8 mouse cellular contexts compared by ENCODE assay signal in genomic region chr14:45529411-45530363, GRCm38 (mm10). TPM values are rescaled to one million over a fixed set of nuclear protein-coding genes. Genes with fewer than 3 reads are reported as not detected.
DNase-seq lines count a peak whose midpoint lies in the region; ATAC-seq and TF ChIP-seq lines count a peak whose summit lies in the region.

TSS of gene Fermt2 (minus strand) at chr14:45530118.

- no peaks in the 10 kb centered on the region for H3K9me3 ChIP-seq in ES-E14 (ENCODE audit: control insufficient read depth, insufficient read depth, low read depth, low read length)
- H3K9me3 ChIP-seq in forebrain, embryonic 16.5 days (ENCODE audit: control insufficient read depth, low read length), result no peaks in the 10 kb centered on the region
- H3K9me3 ChIP-seq in liver, postnatal 0 days (ENCODE audit: low read length), result no peaks in the 10 kb centered on the region

- intact Hi-C loops in heart, postnatal 10 days (cut with DNase I), result loop anchor here (2.0 to 5.0 kb wide), 5 partner anchors 17 to 177 kb away; partner anchors contain the start of gene Styx

- H3K36me3 ChIP-seq in ES-E14 (ENCODE audit: control insufficient read depth, insufficient read depth, low read length, poor library complexity, severe bottlenecking), result no peaks in the 10 kb centered on the region
- no peaks in the 10 kb centered on the region for H3K36me3 ChIP-seq in forebrain, embryonic 16.5 days (ENCODE audit: control insufficient read depth, insufficient read depth)
- no peaks in the 10 kb centered on the region; the same call in 1 of the 2 replicates for H3K36me3 ChIP-seq in liver, postnatal 0 days (replicated peaks; ENCODE audit: insufficient read depth, low read length)

- H3K4me1 ChIP-seq in ES-E14 (ENCODE audit: control insufficient read depth in 2 of 2, insufficient read depth in 2 of 2, low read length in 2 of 2, poor library complexity in 1 of 2), result peaks cover 2 to 4% of the 10 kb centered on the region in 2 experiments; a peak in 2 of 4 replicates
- peaks cover 22% of the 10 kb centered on the region for H3K4me1 ChIP-seq in forebrain, embryonic 16.5 days (replicated peaks; ENCODE audit: control insufficient read depth, insufficient read depth, low read length)
- H3K4me1 ChIP-seq in liver, postnatal 0 days (ENCODE audit: insufficient read depth), result peaks cover 4% of the 10 kb centered on the region

- under 1% methylated on average over 54 of the region's 126 CpGs for WGBS in forebrain, embryonic 16.5 days
- 1% methylated on average over 111 of the region's 126 CpGs for whole genome bisulfite sequencing in large intestine, adult 2 months
- 1% methylated on average over 66 of the region's 126 CpGs for WGBS in liver, postnatal 0 days (ENCODE audit: insufficient replicate concordance)

- no peak for TF ChIP-seq CTCF in liver, postnatal 0 days (IDR thresholded peaks at IDR 0.05; ENCODE audit: low read depth)

- H3K9ac ChIP-seq in ES-E14 (ENCODE audit: insufficient read depth, low read depth, low read length, poor library complexity, severe bottlenecking), result peak within 1 kb of the TSS; percentile 96
- H3K9ac ChIP-seq in forebrain, embryonic 16.5 days (replicated peaks; ENCODE audit: low read depth, low read length), result peak within 1 kb of the TSS; percentile 71
- H3K9ac ChIP-seq in liver, postnatal 0 days (replicated peaks), result peak within 1 kb of the TSS; percentile 75

- H3K4me3 ChIP-seq in ES-E14 (ENCODE audit: insufficient read depth in 1 of 2, low read depth in 1 of 2, low read length in 2 of 2, poor library complexity in 1 of 2, severe bottlenecking in 1 of 2), result peak within 1 kb of the TSS; percentile 99
- H3K4me3 ChIP-seq in forebrain, embryonic 16.5 days (replicated peaks; ENCODE audit: low read length), result peak within 1 kb of the TSS; percentile 77
- H3K4me3 ChIP-seq in liver, postnatal 0 days (ENCODE audit: low read depth, low read length), result peak within 1 kb of the TSS; percentile 62

- H3K27me3 ChIP-seq in forebrain, embryonic 16.5 days (replicated peaks; ENCODE audit: control insufficient read depth, insufficient read depth, low read length), result no peaks in the 10 kb centered on the region
- H3K27me3 ChIP-seq in liver, postnatal 0 days (ENCODE audit: insufficient read depth, low read length), result peaks cover 19% of the 10 kb centered on the region

- no peak for DNase-seq in ES-E14 (ENCODE audit: low read depth, low spot score)
- peak; percentile 84 for DNase-seq in cerebellum, adult 11-12 months
- DNase-seq in heart, postnatal 10 days, result peak; percentile 92 to 93
- DNase-seq in large intestine, adult 2 months (ENCODE audit: low read depth, low spot score), result no peak
- peak; percentile 78 for DNase-seq in liver, postnatal 0 days
- DNase-seq in ovary, postnatal 14 days (ENCODE audit: low spot score), result peak; percentile 84
- peak; percentile 65 to 85 for DNase-seq in urinary bladder, postnatal 36 days (ENCODE audit: low spot score in 2 of 2)

- peak within 1 kb of the TSS; percentile 65 for H3K27ac ChIP-seq in ES-E14 (ENCODE audit: insufficient read depth, low read depth, low read length, poor library complexity, severe bottlenecking)
- peak within 1 kb of the TSS; percentile 91 for H3K27ac ChIP-seq in forebrain, embryonic 16.5 days (ENCODE audit: low read length)
- peak within 1 kb of the TSS; percentile 96 for H3K27ac ChIP-seq in liver, postnatal 0 days (ENCODE audit: low read depth)

- ATAC-seq in forebrain, embryonic 16.5 days, result peak; percentile 83
- ATAC-seq in liver, postnatal 0 days, result peak; percentile 90

- in situ Hi-C loops in ES-E14 (cut with MboI; ENCODE audit: low sequenced_read_pairs in 2 of 2, unreplicated experiment in 2 of 2), result no loop called here

- peak within 1 kb of the TSS; percentile 74 for H3K4me2 ChIP-seq in forebrain, embryonic 16.5 days (ENCODE audit: low read length)
- peak within 1 kb of the TSS; percentile 67 for H3K4me2 ChIP-seq in liver, postnatal 0 days (ENCODE audit: low read depth, low read length)

- no peak for TF ChIP-seq EP300 in liver, postnatal 0 days (IDR thresholded peaks at IDR 0.05; ENCODE audit: low read depth)

TF ChIP-seq in ES-E14, 5 proteins besides CTCF, POLR2A, EP300 and RAD21:
- TF ChIP-seq ZC3H11A (IDR thresholded peaks at IDR 0.05; ENCODE audit: borderline replicate concordance, low read depth, low read length), result no peak

RNA-seq across cellular contexts. Expression of gene Fermt2, which starts in this region (rescaled TPM):
- total RNA-seq in ES-E14 (2012; rRNA removed), result 47.0 and 60.5 TPM in 2 replicates
- polyA plus RNA-seq in forebrain, embryonic 16.5 days (2015; fragmentation: Nextera tagmentation; extraction: Ambion mirVana), result 58.4 and 58.6 TPM in 2 replicates
- 100 to 1,000 TPM; 301 to 312 TPM for total RNA-seq in heart, postnatal 10 days (2021)
- polyA plus RNA-seq in large intestine, adult 2 months (2012; rRNA removed), result 16.9 and 17.6 TPM in 2 replicates
- 76.8 and 90.8 TPM in 2 replicates for polyA plus RNA-seq in liver, postnatal 0 days (2015; fragmentation: Nextera tagmentation; extraction: Ambion mirVana)

Comparison
In these comparisons a context has a peak if more than half of its experiments do, and no peak if none do; other contexts are left out.
1. DNase-seq: peak in cerebellum, adult 11-12 months (single experiment), heart, postnatal 10 days (2 of 2), liver, postnatal 0 days (single experiment), ovary, postnatal 14 days (single experiment) and urinary bladder, postnatal 36 days (2 of 2); none in ES-E14 (single experiment) and large intestine, adult 2 months (single experiment).
2. Peak in every context shown above with its lines, with median percentiles within 50 percentile points of each other: H3K27ac ChIP-seq, H3K4me3 ChIP-seq and H3K9ac ChIP-seq.